Mouse (Mus musculus) layer of hippocampus, adult 18-20 months (tissue): ENCODE results near the gene Lhx3. TPM values are rescaled to one million over a fixed set of nuclear protein-coding genes. Genes with fewer than 3 reads are reported as not detected.

Source experiments
- DNase-seq, 2 experiments: peaks; one replicate each; pipeline ENCODE4 v3.0.0; 2022; ENCODE audit warnings: low spot score in 2 of 2
- long read RNA-seq: library from polyadenylated mRNA; stranded (forward); transcript quantifications from one replicate; pipeline ENCODE4 v2.0.0, GENCODE M21; 2021
- total RNA-seq, 2 experiments: library from RNA; stranded (reverse); gene quantifications; 2 replicates each; pipeline ENCODE4 v1.2.3; 2021

Lhx3 gene
- under 1 TPM in 1 of 2 experiments, not detected in 1; 0.15 TPM for total RNA-seq
- long read RNA-seq, result 0 reads

GRCm38 (mm10) chr2:26208126-26208789 lies at the start of gene Lhx3:
Gene Lhx3 (minus strand): TSS chr2:26208289.
- DNase-seq, result peak in 1 of 2 experiments; percentile 29

DNA sequence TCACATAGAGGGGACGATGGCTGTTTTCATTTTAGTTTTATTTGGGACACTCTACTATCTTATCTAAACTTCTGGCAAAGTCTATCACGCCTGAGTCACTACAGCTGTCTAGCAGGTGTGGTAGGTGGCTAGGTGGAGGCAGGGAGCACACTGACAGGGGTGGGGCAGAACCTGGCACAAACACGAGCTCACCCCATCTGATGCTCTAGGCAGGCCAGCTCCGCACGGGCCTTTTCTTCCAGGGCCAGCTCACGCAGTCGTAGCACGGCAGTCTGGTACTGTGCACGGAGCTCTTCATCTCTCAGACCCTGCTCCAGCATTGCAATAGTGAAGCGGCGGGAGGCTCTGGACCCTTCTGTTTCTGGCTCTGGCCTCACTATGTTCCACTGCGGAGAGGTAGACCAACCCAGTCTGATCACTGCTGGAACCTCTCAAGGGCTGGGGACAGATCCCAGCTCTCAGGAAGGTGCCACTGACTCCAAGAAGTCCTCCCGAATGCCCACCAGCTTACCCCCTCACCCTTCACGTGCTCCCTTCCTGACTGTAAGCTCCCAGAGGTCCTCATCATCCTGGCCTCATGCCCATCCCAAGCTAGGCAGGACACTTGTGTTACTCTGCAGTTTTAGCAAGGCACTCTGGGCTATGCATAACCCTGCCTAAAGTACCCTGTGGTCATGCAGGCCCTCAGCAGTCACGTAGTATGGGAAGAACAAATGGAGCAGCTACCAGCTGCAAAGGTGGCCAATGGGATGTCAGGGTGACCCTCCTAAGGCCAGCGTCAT lies 49.4 kb upstream of the Lhx3 start:
- no peak for DNase-seq

- no peak for DNase-seq
Measured at GRCm38 (mm10) chr2:26254816-26255215, 46.7 kb upstream of the Lhx3 start.

DNA sequence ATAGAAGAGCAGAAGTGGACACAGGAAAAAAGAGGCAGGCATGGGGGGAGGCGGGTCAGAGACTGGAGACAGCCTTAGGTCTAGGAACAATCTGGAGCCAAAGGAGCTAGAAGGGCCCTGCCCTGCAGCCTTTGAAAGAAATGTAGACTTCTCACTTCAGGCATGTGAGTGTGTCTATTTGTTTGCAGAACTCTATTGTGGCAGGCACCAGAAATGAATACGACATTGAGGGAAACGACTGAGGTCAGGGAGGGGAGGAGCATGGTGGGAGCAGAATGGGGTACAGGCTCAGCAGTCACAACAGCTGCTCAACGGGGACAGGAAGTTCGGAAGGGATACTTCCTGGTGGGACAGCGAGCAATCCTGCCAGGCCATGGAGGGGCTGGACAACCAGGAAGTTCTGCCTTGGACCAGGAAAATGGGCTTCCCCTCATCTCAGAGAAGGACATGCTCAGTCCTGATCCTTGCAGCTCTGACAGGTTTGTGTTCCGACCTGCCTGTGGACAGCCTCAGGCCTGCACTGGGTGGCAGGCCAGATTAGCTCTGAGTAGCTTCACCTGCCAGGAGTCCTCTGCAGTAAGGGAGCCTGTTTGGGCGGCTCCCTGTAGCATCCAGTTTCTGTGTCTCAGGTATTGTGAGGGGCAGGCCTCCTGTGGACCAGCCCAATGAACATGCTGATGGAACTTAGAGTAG lies 44.6 kb upstream of the Lhx3 start:
- no peak for DNase-seq

DNA sequence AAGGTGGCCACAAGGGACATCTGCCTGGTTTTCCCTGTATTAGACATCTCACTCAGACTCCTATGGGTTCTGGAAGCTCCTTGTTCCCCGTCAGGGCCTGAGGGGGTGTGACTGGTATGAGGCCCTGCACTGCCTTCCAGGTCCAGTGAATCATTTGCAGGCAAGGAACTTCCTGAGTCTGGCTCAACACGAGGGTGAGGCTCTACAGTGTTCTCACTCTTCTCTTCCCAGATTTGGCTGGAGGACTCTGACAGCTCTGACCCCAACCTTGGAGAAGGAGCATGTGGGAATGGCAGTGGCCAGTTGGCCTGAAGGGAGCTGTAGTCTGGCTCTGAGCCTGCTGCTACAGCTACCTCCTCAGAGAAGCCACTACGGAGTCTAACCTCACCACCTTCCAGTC lies 39.4 kb upstream of the Lhx3 start:
- no peak for DNase-seq

GRCm38 (mm10) chr2:26240841-26241240 lies 32.8 kb upstream of the Lhx3 start:
- DNase-seq, result no peak

- no peak for DNase-seq
Measured at GRCm38 (mm10) chr2:26240330-26240729, 32.2 kb upstream of the Lhx3 start.

GRCm38 (mm10) chr2:26237290-26237782 lies 29.2 kb upstream of the Lhx3 start, which contains the start of gene Qsox2:
Gene Qsox2 (minus strand): TSS chr2:26237525.
- peak; percentile 74 to 89 for DNase-seq

GRCm38 (mm10) chr2:26236681-26237289 lies 28.7 kb upstream of the Lhx3 start:
- DNase-seq, result no peak

DNA sequence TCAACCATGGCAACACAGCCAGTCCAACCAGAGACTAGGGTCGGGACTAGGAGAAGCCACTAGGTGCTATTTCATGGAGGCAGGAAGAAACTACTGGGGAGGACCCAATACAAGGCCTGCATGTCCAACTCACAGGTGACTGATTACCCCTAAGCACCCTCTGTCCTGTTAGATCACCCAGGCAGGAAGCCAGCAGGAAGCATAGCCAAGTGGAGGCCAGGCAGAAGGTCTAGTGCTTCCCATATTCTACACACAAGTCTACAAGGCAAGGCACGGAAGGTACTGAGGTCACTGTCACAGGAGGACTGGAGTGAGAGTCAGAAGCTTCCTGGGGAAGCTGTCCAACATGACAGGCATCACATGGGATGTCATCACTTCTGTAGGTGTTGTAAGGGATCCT lies 26.7 kb upstream of the Lhx3 start:
- DNase-seq, result no peak

GRCm38 (mm10) chr2:26234253-26234652 lies 26.2 kb upstream of the Lhx3 start:
- DNase-seq, result no peak

DNA sequence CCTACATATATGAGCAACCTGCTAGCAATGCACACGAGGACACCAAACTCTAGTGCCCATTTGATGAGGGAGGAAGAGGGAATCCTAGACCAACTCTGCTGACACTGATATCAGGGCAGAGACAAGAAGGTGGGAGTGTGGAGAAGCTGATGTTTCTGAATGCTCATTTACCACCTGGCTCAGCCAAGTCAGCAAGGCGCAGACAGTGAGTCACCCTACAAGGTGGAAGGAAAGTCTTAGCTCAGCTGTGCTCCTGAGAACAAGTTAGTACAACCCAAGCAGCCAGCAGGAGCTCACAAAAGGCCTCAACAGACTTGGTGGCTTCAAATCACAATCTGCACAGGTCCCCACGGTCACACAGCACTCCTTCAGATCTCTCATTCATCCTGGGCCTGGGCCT lies 23.3 kb upstream of the Lhx3 start:
- no peak for DNase-seq

DNA sequence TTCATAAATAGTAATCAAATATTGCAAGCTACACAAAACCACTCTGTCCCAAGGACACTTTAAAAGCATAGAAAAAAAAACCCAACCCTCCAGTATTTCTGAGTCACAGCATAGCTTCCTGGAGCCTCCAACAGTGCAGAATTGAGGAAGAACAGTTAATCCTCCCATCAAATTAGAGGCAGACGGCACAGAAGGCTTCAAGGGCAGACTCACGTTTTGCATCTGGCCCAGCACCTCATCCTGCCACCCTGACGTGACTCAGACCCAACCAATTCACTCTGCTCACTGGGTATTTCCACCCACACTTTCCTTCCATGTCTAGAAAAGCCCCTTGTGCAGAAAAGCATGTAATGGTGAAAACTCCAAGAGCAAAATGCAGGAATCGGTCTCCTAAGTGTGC lies 22.2 kb upstream of the Lhx3 start:
- DNase-seq, result no peak

DNA sequence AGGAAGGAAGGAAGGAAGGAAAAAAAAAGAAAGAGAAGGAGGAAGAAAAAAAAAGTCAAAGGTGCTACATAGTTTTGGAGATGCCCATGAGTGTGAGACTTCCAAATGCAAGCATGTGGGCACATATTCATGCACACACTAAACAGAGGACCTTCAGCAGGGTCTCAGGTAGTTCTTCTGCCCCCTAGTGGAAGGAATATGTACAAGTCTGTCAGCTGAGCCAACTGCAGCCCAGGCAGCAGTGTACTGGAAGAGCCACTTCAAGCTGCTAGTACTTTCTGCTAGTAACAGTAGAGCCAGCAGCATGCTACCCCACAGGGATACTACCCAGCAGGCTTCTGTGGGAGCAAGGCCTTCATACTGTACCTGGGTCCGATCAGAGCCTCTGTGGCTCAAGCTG lies 19.7 kb upstream of the Lhx3 start:
- peak; percentile 34 to 78 for DNase-seq

DNA sequence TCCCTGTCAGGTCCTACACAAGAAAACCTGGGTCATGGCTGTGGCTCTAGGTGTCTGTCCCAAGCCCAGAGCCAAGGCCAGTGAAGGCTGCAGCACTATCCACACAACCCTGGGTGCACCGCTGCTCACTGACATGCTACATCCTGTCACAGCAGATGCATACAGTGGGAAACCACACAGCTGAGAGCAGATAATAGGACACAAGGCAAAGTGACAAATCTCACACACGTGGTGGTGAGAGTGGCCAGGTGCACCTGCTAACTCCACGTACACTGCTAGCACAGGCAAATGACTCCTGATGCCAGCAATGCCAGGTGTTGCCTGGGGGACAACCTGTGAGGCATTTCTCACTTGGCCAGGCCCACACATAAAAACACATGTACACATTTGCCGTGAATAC lies 17.2 kb upstream of the Lhx3 start:
- no peak for DNase-seq

- DNase-seq, result no peak
Measured at GRCm38 (mm10) chr2:26223961-26224360, 15.9 kb upstream of the Lhx3 start.

- DNase-seq, result peak; percentile 41 to 64
Measured at GRCm38 (mm10) chr2:26214526-26214925, 6.4 kb upstream of the Lhx3 start.

DNA sequence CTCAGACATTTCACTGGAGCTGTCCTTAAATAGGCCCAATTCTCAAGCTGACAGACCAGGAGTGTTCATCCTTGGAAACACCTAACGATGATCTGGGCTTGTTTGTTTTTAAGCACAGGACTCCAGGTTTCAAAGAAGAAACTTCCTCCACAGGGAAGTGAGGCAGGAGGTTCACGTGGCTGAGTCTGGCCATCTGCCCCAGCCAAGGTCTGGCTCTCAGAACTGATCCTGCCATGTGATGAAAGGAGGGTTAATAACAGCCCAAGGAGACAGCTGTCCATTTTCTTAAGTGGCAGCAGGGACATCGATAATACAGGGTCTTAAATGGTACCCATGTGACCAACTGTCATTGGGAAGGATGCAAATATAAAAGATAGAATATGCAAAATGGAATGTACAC lies 1.5 kb upstream of the Lhx3 start:
- no peak for DNase-seq

GRCm38 (mm10) chr2:26207559-26207958 lies 530 bp downstream of the Lhx3 start:
- no peak for DNase-seq

DNA sequence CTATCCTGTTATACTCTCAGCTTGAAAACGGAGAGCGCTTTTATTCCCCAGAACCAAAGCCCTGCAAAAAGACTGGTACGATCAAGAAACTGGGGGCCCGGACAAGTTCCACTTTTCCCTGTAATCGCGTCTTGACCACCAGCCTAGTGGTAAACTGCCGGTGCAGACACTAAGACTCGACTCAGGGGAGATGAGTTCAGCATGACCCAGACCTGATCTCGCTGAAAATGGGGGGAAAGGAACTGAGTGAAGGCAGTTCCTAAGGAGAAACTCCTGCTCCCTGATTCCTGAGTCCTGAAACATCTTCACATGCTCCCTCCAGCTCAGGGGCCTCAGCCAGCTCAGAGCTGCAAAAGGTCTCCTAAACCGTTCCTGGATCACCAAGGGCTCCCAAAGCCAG lies 2.3 kb downstream of the Lhx3 start:
- no peak for DNase-seq

DNA sequence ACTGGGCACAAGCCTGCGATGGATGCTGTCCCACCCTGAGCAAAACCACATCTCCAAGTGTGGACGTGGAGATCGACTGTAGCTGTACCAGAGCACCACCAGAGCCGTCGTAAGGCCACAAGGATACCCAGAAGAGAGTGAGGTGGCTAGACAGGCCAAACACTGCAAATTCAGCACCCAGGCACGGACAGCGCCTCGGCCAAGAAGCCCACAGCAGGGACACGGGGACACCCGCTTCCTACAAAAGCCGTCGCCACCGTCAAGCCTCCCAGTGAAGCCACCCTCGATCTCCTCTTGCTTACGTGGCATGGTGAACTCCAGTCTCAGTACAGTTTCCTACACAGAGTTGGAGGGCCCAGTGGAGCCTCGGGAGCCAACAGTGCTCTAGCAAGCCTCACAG lies 3.0 kb downstream of the Lhx3 start:
- no peak for DNase-seq
